Mouse (Mus musculus) limb, embryonic 14.5 days (tissue): ENCODE data around the gene Apoc3. TPM values are rescaled to one million over a fixed set of nuclear protein-coding genes. Genes with fewer than 3 reads are reported as not detected.

Experiments used
- ATAC-seq: fragments of 200-750 bp; cut with Nextera tagmentation; 2 replicates; pipeline ENCODE4 v1.8.0; 2017; ENCODE audit warnings: low read depth, moderate number of reproducible peaks, moderate TSS enrichment; ENCODE audit not compliant: low FRiP score
- DNase-seq: peaks from one replicate; pipeline ENCODE4 v3.0.0-alpha.2; 2015; ENCODE audit warnings: low spot score
- H3K27ac ChIP-seq: fragments of 300-500 bp; sonication (generic); replicated peaks from 2 replicates; pipeline ENCODE4 v1.5.1; 2014; ENCODE audit warnings: low read depth, mild to moderate bottlenecking, low read length, moderate library complexity, mixed read lengths
- H3K27me3 ChIP-seq: fragments of 300-500 bp; sonication (generic); 2 replicates; pipeline ENCODE4 v1.6.1; 2014; ENCODE audit warnings: low read length, mixed read lengths; ENCODE audit not compliant: control insufficient read depth, insufficient read depth
- H3K36me3 ChIP-seq: fragments of 300-500 bp; sonication (generic); 2 replicates; pipeline ENCODE4 v1.6.1; 2014; ENCODE audit warnings: mild to moderate bottlenecking, low read length, moderate library complexity, mixed read lengths; ENCODE audit not compliant: control insufficient read depth, insufficient read depth
- H3K4me1 ChIP-seq: fragments of 300-500 bp; sonication (generic); 2 replicates; pipeline ENCODE4 v1.6.1; 2014; ENCODE audit warnings: antibody characterized with exemption, low read length, mixed read lengths; ENCODE audit not compliant: control insufficient read depth, insufficient read depth
- H3K4me2 ChIP-seq: fragments of 300-500 bp; sonication (generic); replicated peaks from 2 replicates; pipeline ENCODE4 v1.6.1; 2014; ENCODE audit warnings: low read depth, mild to moderate bottlenecking, low read length, moderate library complexity; ENCODE audit not compliant: severe bottlenecking
- H3K4me3 ChIP-seq: fragments of 300-500 bp; sonication (generic); replicated peaks from 2 replicates; pipeline ENCODE4 v1.5.1; 2014; ENCODE audit warnings: low read length
- H3K9ac ChIP-seq: fragments of 300-500 bp; sonication (generic); 2 replicates; pipeline ENCODE4 v1.6.1; 2014; ENCODE audit warnings: mild to moderate bottlenecking, low read depth, low read length, moderate library complexity; ENCODE audit not compliant: severe bottlenecking
- H3K9me3 ChIP-seq: fragments of 300-500 bp; sonication (generic); 2 replicates; pipeline ENCODE4 v1.6.1; 2016; ENCODE audit warnings: low read length; ENCODE audit not compliant: control insufficient read depth
- POLR2A ChIP-seq: fragments of 200-500 bp; IDR thresholded peaks from 2 replicates; pipeline ENCODE4 v1.8.0; 2012; ENCODE audit warnings: inconsistent platforms, mild to moderate bottlenecking, moderate library complexity, borderline replicate concordance; ENCODE audit not compliant: insufficient read depth, insufficient read length; ENCODE audit errors: extremely low read depth
- WGBS: fragments of 180-500 bp; shearing (Covaris S2); extraction: QIAGEN DNeasy Blood & Tissue Kit; methylation state at CpG from one replicate; pipeline ENCODE4 v1.1.7; 2014; 5-methylcytosine and 5-hydroxymethylcytosine counted together
- polyA plus RNA-seq, 2 experiments: library from polyadenylated mRNA; depleted of rRNA in 1 of 2; stranded (reverse) in 1 of 2; unstranded in 1 of 2; fragments of >200 nt; fragmentation: Nextera tagmentation in 1 of 2; extraction: Ambion mirVana in 1 of 2; gene quantifications; 2 replicates each; pipeline versions ENCODE4 v1.2.1 to v1.2.3; 2012 to 2014

Apoc3 gene
- polyA plus RNA-seq, 2 experiments: not detected

- Histone ChIP-seq H3K9me3 (no peaks in the 10 kb centered on the region), H3K4me1 (peaks cover 8% of the 10 kb centered on the region), H3K27me3 (no peaks in the 10 kb centered on the region), H3K4me2 (peak overlapping the region; percentile 83), H3K4me3 (peak overlapping the region; percentile 48), H3K9ac (peak overlapping the region; percentile 63), H3K27ac (no peak overlapping the region), H3K36me3 (no peaks in the 10 kb centered on the region)
- ATAC-seq (peak; percentile 89), DNase-seq (peak; percentile 85)
- TF ChIP-seq POLR2A: peak; percentile 84; the same call in 1 of the 2 replicates
- 14% methylated on average over 37 of the region's 37 CpGs for WGBS
Measured at GRCm38 (mm10) chr9:46229573-46230449, 5.6 kb downstream of the Apoc3 start.

- peaks cover 4% of the 10 kb centered on the region; the same call in 1 of the 2 replicates for H3K36me3 ChIP-seq
- no peak within 1 kb of the TSS for H3K4me2 ChIP-seq
- H3K27me3 ChIP-seq: no peaks in the 10 kb centered on the region
- WGBS: 65% methylated on average over 9 of the region's 9 CpGs
- H3K4me3 ChIP-seq: no peak within 1 kb of the TSS
- H3K27ac ChIP-seq: no peak within 1 kb of the TSS
- no peak for ATAC-seq
- H3K9ac ChIP-seq: no peak within 1 kb of the TSS
- no peaks in the 10 kb centered on the region for H3K9me3 ChIP-seq
- no peak for DNase-seq
- TF ChIP-seq POLR2A: no peak
- H3K4me1 ChIP-seq: peaks cover 8% of the 10 kb centered on the region
Measured at GRCm38 (mm10) chr9:46228491-46228890, 6.9 kb downstream of the Apoc3 start, which contains the start of gene Apoa1. Gene Apoa1 (plus strand): TSS chr9:46228580.

GRCm38 (mm10) chr9:46227064-46227614 is 8.3 kb downstream of the Apoc3 start:
- no peak for DNase-seq

GRCm38 (mm10) chr9:46224945-46225660 is 10.3 kb downstream of the Apoc3 start:
- Histone ChIP-seq H3K4me2 (no peak overlapping the region), H3K4me1 (no peaks in the 10 kb centered on the region), H3K9me3 (no peaks in the 10 kb centered on the region), H3K9ac (no peak overlapping the region), H3K4me3 (no peak overlapping the region), H3K27ac (no peak overlapping the region), H3K27me3 (no peaks in the 10 kb centered on the region), H3K36me3 (peaks cover 31% of the 10 kb centered on the region)
- WGBS: 70% methylated on average over 5 of the region's 5 CpGs
- TF ChIP-seq POLR2A: no peak
- DNase-seq (no peak), ATAC-seq (no peak)

More at GRCm38 (mm10) chr9:46227064-46227614, 8.3 kb downstream of the Apoc3 start:
- H3K4me2 ChIP-seq: no peak overlapping the region
- no peak overlapping the region for H3K27ac ChIP-seq
- H3K9me3 ChIP-seq: no peaks in the 10 kb centered on the region
- H3K9ac ChIP-seq: no peak overlapping the region
- H3K4me1 ChIP-seq: peaks cover 8% of the 10 kb centered on the region
- TF ChIP-seq POLR2A: no peak
- ATAC-seq: no peak
- peaks cover 10% of the 10 kb centered on the region for H3K36me3 ChIP-seq
- H3K27me3 ChIP-seq: no peaks in the 10 kb centered on the region
- no peak overlapping the region for H3K4me3 ChIP-seq
- 86% methylated on average over 3 of the region's 3 CpGs for WGBS

GRCm38 (mm10) chr9:46224101-46224500 is 11.3 kb downstream of the Apoc3 start:
- 81% methylated on average over 3 of the region's 3 CpGs for WGBS
- ATAC-seq: no peak

More at GRCm38 (mm10) chr9:46224101-46224500, 11.3 kb downstream of the Apoc3 start:
- Histone ChIP-seq H3K36me3 (peaks cover 39% of the 10 kb centered on the region), H3K4me1 (no peaks in the 10 kb centered on the region), H3K9me3 (no peaks in the 10 kb centered on the region), H3K27ac (no peak overlapping the region), H3K27me3 (no peaks in the 10 kb centered on the region), H3K4me3 (no peak overlapping the region), H3K9ac (no peak overlapping the region), H3K4me2 (no peak overlapping the region)
- no peak for TF ChIP-seq POLR2A
- no peak for DNase-seq
